Mouse (Mus musculus) gastrocnemius, adult 2 months (tissue): Measurements from ENCODE around the gene Zfp598. TPM values are rescaled to one million over a fixed set of nuclear protein-coding genes. Genes with fewer than 3 reads are reported as not detected.
"Not testable (repeated sequence)": the region's sequence is repeated elsewhere in the genome, so short reads cannot be mapped to it uniquely, and the experiment has no call there.

Experiments
- DNase-seq: peaks from one replicate; pipeline ENCODE4 v3.0.0; 2022
- H3K27ac ChIP-seq: fragments of 200-600 bp; 2 replicates; pipeline ENCODE4 v1.8.1; 2022; ENCODE audit warnings: mild to moderate bottlenecking
- H3K4me3 ChIP-seq: fragments of 200-600 bp; 2 replicates; pipeline ENCODE4 v1.8.1; 2022; ENCODE audit warnings: mild to moderate bottlenecking, moderate library complexity
- CTCF ChIP-seq: fragments of 200-600 bp; IDR thresholded peaks from 2 replicates; pipeline ENCODE4 v1.8.1; 2022; ENCODE audit warnings: antibody characterized with exemption, mild to moderate bottlenecking, moderate library complexity
- intact Hi-C: fragments of 180-260 bp; cut with DNase I; formaldehyde crosslinking; loops from one replicate; pipeline ENCODE4 v1.15.1; 2025
- total RNA-seq, 2 experiments: library from RNA; stranded (reverse); gene quantifications; 2 replicates each; pipeline ENCODE4 v1.2.3; 2021

Gene Zfp598
- total RNA-seq, 2 experiments from 2014 or later, result 22.1 to 24.5 TPM

GRCm38 (mm10) chr17:24649581-24650069 is 19.9 kb upstream of the Zfp598 start:
- H3K4me3 ChIP-seq, result peak overlapping the region; percentile 83
- DNase-seq, result peak; percentile 70
- H3K27ac ChIP-seq, result peak overlapping the region; percentile 94
- intact Hi-C loops, result no loop called here
- TF ChIP-seq CTCF, result no peak; the same call in 1 of the 2 replicates

GRCm38 (mm10) chr17:24650070-24650616 is 19.3 kb upstream of the Zfp598 start, which contains the start of gene Slc9a3r2:
Slc9a3r2 (minus strand) TSS chr17:24650327.
- no peak for TF ChIP-seq CTCF
- peak; percentile 81 for DNase-seq
- intact Hi-C loops, result no loop called here
- peak within 1 kb of the TSS; percentile 83 for H3K4me3 ChIP-seq
- H3K27ac ChIP-seq, result peak within 1 kb of the TSS; percentile 94

GRCm38 (mm10) chr17:24650766-24651165 is 18.7 kb upstream of the Zfp598 start:
- intact Hi-C loops, result no loop called here
- DNase-seq, result no peak
- peak overlapping the region; percentile 83 for H3K4me3 ChIP-seq
- no peak for TF ChIP-seq CTCF
- H3K27ac ChIP-seq, result peak overlapping the region; percentile 94

- no peak for TF ChIP-seq CTCF
- no peak overlapping the region for H3K4me3 ChIP-seq
- DNase-seq, result no peak
- peak overlapping the region; percentile 94 for H3K27ac ChIP-seq
- intact Hi-C loops, result loop anchor here (2.0 kb wide), 1 partner anchor 123 kb away; no protein-coding TSS in a partner anchor
These were observed 17.7 kb upstream of the Zfp598 start for GRCm38 (mm10) chr17:24651835-24652234.

GRCm38 (mm10) chr17:24653967-24654710 is 15.3 kb upstream of the Zfp598 start:
- TF ChIP-seq CTCF, result peak; percentile 92
- intact Hi-C loops, result loop anchor here (1.0 to 2.0 kb wide), 2 partner anchors 114 to 125 kb away; no protein-coding TSS in a partner anchor
- DNase-seq, result peak; percentile 80
- peak overlapping the region; percentile 54 for H3K4me3 ChIP-seq
- 0 out of 2 replicates have a peak overlapping the region, but pooled peaks have one; percentile 16 for H3K27ac ChIP-seq

- TF ChIP-seq CTCF, result no peak
- intact Hi-C loops, result loop anchor here (1.0 kb wide), 1 partner anchor 115 kb away; no protein-coding TSS in a partner anchor
- Histone ChIP-seq H3K4me3 (no peak overlapping the region), H3K27ac (no peak overlapping the region)
- no peak for DNase-seq
These were observed 14.5 kb upstream of the Zfp598 start for GRCm38 (mm10) chr17:24654969-24655368.

- Histone ChIP-seq H3K27ac (no peak within 1 kb of the TSS), H3K4me3 (peak within 1 kb of the TSS; percentile 67)
- DNase-seq, result no peak
- TF ChIP-seq CTCF, result no peak
- intact Hi-C loops, result no loop called here
These were observed 11.3 kb upstream of the Zfp598 start, which contains the start of gene Npw for GRCm38 (mm10) chr17:24658017-24658758. Npw (minus strand) TSS chr17:24658457.

- intact Hi-C loops, result loop anchor here (5.0 to 10.0 kb wide), 2 partner anchors 52 to 125 kb away; no protein-coding TSS in a partner anchor
- 0 out of 2 replicates have a peak overlapping the region, but pooled peaks have one; percentile 12 for H3K27ac ChIP-seq
- H3K4me3 ChIP-seq, DNase-seq: not testable (repeated sequence)
These were observed 2.5 kb upstream of the Zfp598 start for GRCm38 (mm10) chr17:24667011-24667410.

- intact Hi-C loops, result loop anchor here (5.0 to 10.0 kb wide), 2 partner anchors 53 to 125 kb away; no protein-coding TSS in a partner anchor
- DNase-seq, result peak; percentile 69
- Histone ChIP-seq H3K27ac (0 out of 2 replicates have a peak overlapping the region, but pooled peaks have one; percentile 12), H3K4me3 (no peak overlapping the region)
- TF ChIP-seq CTCF, result peak; percentile 75
These were observed 2.1 kb upstream of the Zfp598 start for GRCm38 (mm10) chr17:24667416-24667815.

GRCm38 (mm10) chr17:24669214-24669544 is 308 bp upstream of the Zfp598 start:
- DNase-seq, result not testable (repeated sequence)
- peak overlapping the region; percentile 96 for H3K27ac ChIP-seq
- intact Hi-C loops, result loop anchor here (5.0 to 10.0 kb wide), 2 partner anchors 54 to 127 kb away; no protein-coding TSS in a partner anchor
- peak overlapping the region; percentile 100 for H3K4me3 ChIP-seq

- TF ChIP-seq CTCF, result no peak
- intact Hi-C loops, result no loop called here
- peak overlapping the region; percentile 96 for H3K27ac ChIP-seq
These were observed 858 bp downstream of the Zfp598 start for GRCm38 (mm10) chr17:24670246-24670844.

GRCm38 (mm10) chr17:24671346-24671745 is 1.9 kb downstream of the Zfp598 start:
- intact Hi-C loops, result no loop called here
- H3K4me3 ChIP-seq, result peak overlapping the region; percentile 100

More at GRCm38 (mm10) chr17:24670246-24670844, 858 bp downstream of the Zfp598 start:
- H3K4me3 ChIP-seq, result peak overlapping the region; percentile 100
- no peak for DNase-seq

More at GRCm38 (mm10) chr17:24671346-24671745, 1.9 kb downstream of the Zfp598 start:
- no peak for TF ChIP-seq CTCF
- 0 out of 2 replicates have a peak overlapping the region, but pooled peaks have one; percentile 24 for H3K27ac ChIP-seq
- DNase-seq, result no peak
